Mouse (Mus musculus) MEL (cell line): Measurements from ENCODE around the gene Ppp1r27.

Experiments used
- CTCF ChIP-seq, 3 experiments: IDR thresholded peaks in 2 of 3; conservative IDR thresholded peaks in 1 of 3; 2 replicates each; pipeline ENCODE4 v1.5.1; 2011 to 2012; ENCODE audit warnings: low read length in 3 of 3, low read depth in 2 of 3, mild to moderate bottlenecking in 2 of 3, improper control_type of control experiment in 1 of 3, inconsistent platforms in 1 of 3, mixed read lengths in 1 of 3, moderate library complexity in 1 of 3; ENCODE audit not compliant: control insufficient read depth in 1 of 3, insufficient read depth in 1 of 3, poor library complexity in 1 of 3, severe bottlenecking in 1 of 3
- MAX ChIP-seq: IDR thresholded peaks from 2 replicates; pipeline ENCODE4 v1.6.1; 2011; ENCODE audit warnings: low read length, improper control_type of control experiment
- POLR2A ChIP-seq, 2 experiments: IDR thresholded peaks; 2 replicates each; pipeline ENCODE4 v1.6.1; 2011 to 2012; ENCODE audit warnings: low read length in 2 of 2, mild to moderate bottlenecking in 2 of 2, control low read depth in 1 of 2, improper control_type of control experiment in 1 of 2, low read depth in 1 of 2, moderate library complexity in 1 of 2; ENCODE audit not compliant: control insufficient read depth in 1 of 2, insufficient read depth in 1 of 2, poor library complexity in 1 of 2
- ZC3H11A ChIP-seq: IDR thresholded peaks from 2 replicates; pipeline ENCODE4 v1.6.1; 2012; ENCODE audit warnings: low read depth, mild to moderate bottlenecking, inconsistent platforms, low read length, improper control_type of control experiment

- TF ChIP-seq POLR2A (IDR thresholded peaks at IDR 0.05; ENCODE audit: control insufficient read depth in 1 of 2, insufficient read depth in 1 of 2, low read depth in 1 of 2, low read length in 2 of 2, poor library complexity in 1 of 2) (no peak), MAX (no peak), CTCF (IDR thresholded peaks at IDR 0.05 in 2 of 3, conservative IDR thresholded peaks at IDR 0.05 in 1 of 3; ENCODE audit: control insufficient read depth in 1 of 3, insufficient read depth in 1 of 3, low read depth in 2 of 3, low read length in 3 of 3, poor library complexity in 1 of 3, severe bottlenecking in 1 of 3) (no peak), ZC3H11A (no peak)
Observed at GRCm38 (mm10) chr11:120519738-120520137, 31.2 kb downstream of the Ppp1r27 start.
